Mouse (Mus musculus) monocyte, adult 2 months (primary cell): Measurements from ENCODE around the gene Hdc.

ENCODE experiments used
- DNase-seq, 2 experiments: peaks; one replicate each; pipeline ENCODE4 v3.0.0; 2022; ENCODE audit warnings: low spot score in 2 of 2, low read depth in 1 of 2

The Hdc gene

GRCm38 (mm10) chr2:126553291-126553639, 65.8 kb downstream of the Hdc start:
- no peak for DNase-seq

- no peak for DNase-seq
Observed at GRCm38 (mm10) chr2:126552357-126553290, 66.5 kb downstream of the Hdc start, which contains the start of gene Slc27a2. Gene Slc27a2, plus strand, starts transcription at chr2:126552407.

- DNase-seq, result no peak
Observed at GRCm38 (mm10) chr2:126551896-126552295, 67.2 kb downstream of the Hdc start.

- no peak for DNase-seq
Observed at GRCm38 (mm10) chr2:126551244-126551890, 67.7 kb downstream of the Hdc start.

- no peak for DNase-seq
Observed at GRCm38 (mm10) chr2:126549681-126550080, 69.4 kb downstream of the Hdc start.

- DNase-seq, result no peak
Observed at GRCm38 (mm10) chr2:126546392-126546791, 72.7 kb downstream of the Hdc start.

- DNase-seq, result no peak
Observed at GRCm38 (mm10) chr2:126545297-126545696, 73.8 kb downstream of the Hdc start.
